Mouse (Mus musculus): ENCODE results near the gene Olfr1312. TPM values are rescaled to one million over a fixed set of nuclear protein-coding genes. Genes with fewer than 3 reads are reported as not detected.
"Not testable (repeated sequence)": the region's sequence is repeated elsewhere in the genome, so short reads cannot be mapped to it uniquely, and the experiment has no call there.

Olfr1312 gene
- polyA plus RNA-seq (2015; fragmentation: Nextera tagmentation; extraction: Ambion mirVana) = not detected in 2 replicates

DNA sequence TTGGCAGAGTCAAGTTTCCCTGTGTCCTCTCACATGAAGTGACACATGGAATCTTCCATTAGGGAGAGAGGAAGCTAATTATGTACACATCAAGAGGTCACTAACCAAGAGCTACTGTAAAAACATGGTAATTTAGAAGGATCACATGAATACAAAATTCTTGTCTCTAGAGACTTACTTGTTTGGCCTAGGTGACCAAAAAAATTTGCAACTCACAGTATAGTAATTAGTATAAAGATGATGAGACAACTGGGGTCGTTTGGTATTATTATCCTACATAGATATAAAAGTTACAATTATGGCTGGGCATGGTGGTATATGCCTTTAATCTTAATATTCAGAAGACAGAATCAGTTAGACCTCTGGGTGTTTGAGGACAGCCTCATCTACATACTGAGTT is at the start of gene Olfr1312:
TSS of gene Olfr1312 (minus strand) at position 101 of the 400 bp plus-strand sequence.
- Histone ChIP-seq H3K27ac (replicated peaks) (no peak within 1 kb of the TSS), H3K27me3 (no peaks in the 10 kb centered on the region), H3K4me1 (no peaks in the 10 kb centered on the region), H3K4me2 (replicated peaks) (no peak within 1 kb of the TSS), H3K9me3 (no peaks in the 10 kb centered on the region), H3K4me3 (no peak within 1 kb of the TSS), H3K36me3 (no peaks in the 10 kb centered on the region), H3K9ac (replicated peaks) (no peak within 1 kb of the TSS)
- no peak for ATAC-seq (replicated peaks)
- 45% methylated on average over 1 of the region's 1 CpGs for WGBS

GRCm38 (mm10) chr2:112096681-112097080 is 46.6 kb upstream of the Olfr1312 start, which contains the start of gene Olfr1314:
TSS of gene Olfr1314 (minus strand) at chr2:112096781.
- H3K9ac ChIP-seq (replicated peaks) = no peak within 1 kb of the TSS
- H3K4me2 ChIP-seq (replicated peaks) = no peak within 1 kb of the TSS
- H3K36me3 ChIP-seq = no peaks in the 10 kb centered on the region
- no peak for ATAC-seq (replicated peaks)
- H3K27me3 ChIP-seq = no peaks in the 10 kb centered on the region
- no peak within 1 kb of the TSS for H3K4me3 ChIP-seq
- H3K9me3 ChIP-seq = no peaks in the 10 kb centered on the region
- H3K27ac ChIP-seq (replicated peaks) = no peak within 1 kb of the TSS
- H3K4me1 ChIP-seq = no peaks in the 10 kb centered on the region

GRCm38 (mm10) chr2:112077743-112078142 is 27.7 kb upstream of the Olfr1312 start, which contains the start of gene Olfr1313:
TSS of gene Olfr1313 (minus strand) at chr2:112077843.
- Histone ChIP-seq H3K27ac (replicated peaks) (no peak within 1 kb of the TSS), H3K36me3 (no peaks in the 10 kb centered on the region), H3K9me3 (no peaks in the 10 kb centered on the region), H3K4me1 (no peaks in the 10 kb centered on the region), H3K4me2 (replicated peaks) (no peak within 1 kb of the TSS), H3K4me3 (no peak within 1 kb of the TSS), H3K9ac (replicated peaks) (no peak within 1 kb of the TSS), H3K27me3 (no peaks in the 10 kb centered on the region)
- ATAC-seq (replicated peaks) = no peak

DNA sequence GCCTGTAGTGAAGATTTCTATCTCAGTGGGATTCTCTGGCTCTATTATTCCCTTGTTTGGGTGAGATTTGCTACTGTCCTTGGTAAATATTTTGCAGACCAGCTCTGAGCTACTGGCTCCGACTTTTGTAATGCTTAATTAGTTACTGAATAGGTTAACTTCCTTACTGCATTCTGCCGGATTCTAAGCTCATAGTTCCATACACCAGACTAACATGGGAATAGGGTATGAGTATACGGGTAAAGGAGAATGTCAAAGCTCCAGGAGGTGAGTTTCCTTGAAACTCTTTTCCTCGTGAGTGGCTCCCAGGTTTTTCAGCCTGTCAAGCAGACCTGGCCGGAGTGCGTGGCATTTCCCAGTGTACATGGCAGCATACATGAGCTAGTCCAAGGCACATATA is 23.1 kb downstream of the Olfr1312 start:
- H3K4me3 ChIP-seq; H3K27ac ChIP-seq (replicated peaks); H3K9me3 ChIP-seq; H3K4me2 ChIP-seq (replicated peaks); H3K4me1 ChIP-seq; ATAC-seq (replicated peaks); H3K36me3 ChIP-seq; H3K27me3 ChIP-seq; H3K9ac ChIP-seq (replicated peaks): not testable (repeated sequence)
- 56% methylated on average over 6 of the region's 6 CpGs for WGBS

- H3K9me3 ChIP-seq = no peaks in the 10 kb centered on the region
- no peak for ATAC-seq (replicated peaks)
- WGBS = 97% methylated on average over 2 of the region's 2 CpGs
These were observed 25.7 kb downstream of the Olfr1312 start, which contains the start of gene Olfr1311 for GRCm38 (mm10) chr2:112024312-112024711. TSS of gene Olfr1311 (minus strand) at chr2:112024412.

GRCm38 (mm10) chr2:112014900-112015299 is 35.1 kb downstream of the Olfr1312 start:
- Histone ChIP-seq H3K36me3 (no peaks in the 10 kb centered on the region), H3K9ac (replicated peaks) (no peak overlapping the region), H3K4me1 (no peaks in the 10 kb centered on the region), H3K9me3 (no peaks in the 10 kb centered on the region), H3K27me3 (no peaks in the 10 kb centered on the region), H3K4me3 (no peak overlapping the region), H3K27ac (replicated peaks) (no peak overlapping the region), H3K4me2 (replicated peaks) (no peak overlapping the region)
- no peak for ATAC-seq (replicated peaks)
- 83% methylated on average over 3 of the region's 3 CpGs for WGBS

More at GRCm38 (mm10) chr2:112024312-112024711, 25.7 kb downstream of the Olfr1312 start, which contains the start of gene Olfr1311:
- H3K4me2 ChIP-seq (replicated peaks) = no peak within 1 kb of the TSS
- H3K9ac ChIP-seq (replicated peaks) = no peak within 1 kb of the TSS
- no peaks in the 10 kb centered on the region for H3K4me1 ChIP-seq
- H3K36me3 ChIP-seq = no peaks in the 10 kb centered on the region
- H3K27ac ChIP-seq (replicated peaks) = no peak within 1 kb of the TSS
- H3K27me3 ChIP-seq = no peaks in the 10 kb centered on the region
- H3K4me3 ChIP-seq = no peak within 1 kb of the TSS

GRCm38 (mm10) chr2:112012608-112013007 is 37.4 kb downstream of the Olfr1312 start, which contains the start of gene Olfr1310:
TSS of gene Olfr1310 (minus strand) at chr2:112012708.
- no peaks in the 10 kb centered on the region for H3K36me3 ChIP-seq
- H3K4me3 ChIP-seq = no peak within 1 kb of the TSS

GRCm38 (mm10) chr2:111990181-111990580 is 59.9 kb downstream of the Olfr1312 start, which contains the start of gene Olfr1309:
TSS of gene Olfr1309 (minus strand) at chr2:111990281.
- H3K4me1 ChIP-seq = no peaks in the 10 kb centered on the region
- H3K9me3 ChIP-seq = no peaks in the 10 kb centered on the region
- 59% methylated on average over 1 of the region's 1 CpGs for WGBS
- H3K9ac ChIP-seq (replicated peaks) = no peak within 1 kb of the TSS
- H3K4me2 ChIP-seq (replicated peaks) = no peak within 1 kb of the TSS
- no peak for ATAC-seq (replicated peaks)
- no peaks in the 10 kb centered on the region for H3K36me3 ChIP-seq
- no peak within 1 kb of the TSS for H3K4me3 ChIP-seq
- no peak within 1 kb of the TSS for H3K27ac ChIP-seq (replicated peaks)
- no peaks in the 10 kb centered on the region for H3K27me3 ChIP-seq

More at GRCm38 (mm10) chr2:112012608-112013007, 37.4 kb downstream of the Olfr1312 start, which contains the start of gene Olfr1310:
- no peaks in the 10 kb centered on the region for H3K4me1 ChIP-seq
- H3K9me3 ChIP-seq = no peaks in the 10 kb centered on the region
- ATAC-seq (replicated peaks) = no peak
- H3K27ac ChIP-seq (replicated peaks) = no peak within 1 kb of the TSS
- no peak within 1 kb of the TSS for H3K4me2 ChIP-seq (replicated peaks)
- no peak within 1 kb of the TSS for H3K9ac ChIP-seq (replicated peaks)
- H3K27me3 ChIP-seq = no peaks in the 10 kb centered on the region

Other genes with a start within 250 kb of the Olfr1312 start
- not detected in 2 replicates for gene Olfr1303, start 229.9 kb downstream of the Olfr1312 start, polyA plus RNA-seq (2015; fragmentation: Nextera tagmentation; extraction: Ambion mirVana)
- gene Olfr1305, start 173.1 kb downstream of the Olfr1312 start, polyA plus RNA-seq (2015; fragmentation: Nextera tagmentation; extraction: Ambion mirVana) = not detected in 2 replicates
- not detected in 2 replicates for gene Olfr1306, start 134.0 kb downstream of the Olfr1312 start, polyA plus RNA-seq (2015; fragmentation: Nextera tagmentation; extraction: Ambion mirVana)
- gene Olfr1307, start 100.8 kb downstream of the Olfr1312 start, polyA plus RNA-seq (2015; fragmentation: Nextera tagmentation; extraction: Ambion mirVana) = not detected in 2 replicates
- not detected in 2 replicates for gene Olfr1308, start 85.3 kb downstream of the Olfr1312 start, polyA plus RNA-seq (2015; fragmentation: Nextera tagmentation; extraction: Ambion mirVana)
- gene Olfr1309, start 60.0 kb downstream of the Olfr1312 start, polyA plus RNA-seq (2015; fragmentation: Nextera tagmentation; extraction: Ambion mirVana) = not detected in 2 replicates
- gene Olfr1310, start 37.5 kb downstream of the Olfr1312 start, polyA plus RNA-seq (2015; fragmentation: Nextera tagmentation; extraction: Ambion mirVana) = not detected in 2 replicates
- gene Olfr1311, start 25.8 kb downstream of the Olfr1312 start, polyA plus RNA-seq (2015; fragmentation: Nextera tagmentation; extraction: Ambion mirVana) = not detected in 2 replicates
- gene Olfr1313, start 27.6 kb upstream of the Olfr1312 start, polyA plus RNA-seq (2015; fragmentation: Nextera tagmentation; extraction: Ambion mirVana) = not detected in 2 replicates
- not detected in 2 replicates for gene Olfr1314, start 46.5 kb upstream of the Olfr1312 start, polyA plus RNA-seq (2015; fragmentation: Nextera tagmentation; extraction: Ambion mirVana)
- gene Olfr1315-ps1, start 65.2 kb upstream of the Olfr1312 start, polyA plus RNA-seq (2015; fragmentation: Nextera tagmentation; extraction: Ambion mirVana) = not detected in 2 replicates
- not detected in 2 replicates for gene Olfr1316, start 84.7 kb upstream of the Olfr1312 start, polyA plus RNA-seq (2015; fragmentation: Nextera tagmentation; extraction: Ambion mirVana)
- 0.06 TPM in 1 of 2 replicates, not detected in the other for gene Olfr1317, start 90.1 kb upstream of the Olfr1312 start, polyA plus RNA-seq (2015; fragmentation: Nextera tagmentation; extraction: Ambion mirVana)
- gene Olfr1318, start 104.0 kb upstream of the Olfr1312 start, polyA plus RNA-seq (2015; fragmentation: Nextera tagmentation; extraction: Ambion mirVana) = 0.09 TPM in 1 of 2 replicates, not detected in the other
- 13.4 and 15.2 TPM in 2 replicates for gene Lpcat4, start 189.2 kb upstream of the Olfr1312 start, polyA plus RNA-seq (2015; fragmentation: Nextera tagmentation; extraction: Ambion mirVana)
- gene Nutm1, start 209.1 kb upstream of the Olfr1312 start, polyA plus RNA-seq (2015; fragmentation: Nextera tagmentation; extraction: Ambion mirVana) = 0.04 TPM in 1 of 2 replicates, not detected in the other
- gene Nop10, start 211.7 kb upstream of the Olfr1312 start, polyA plus RNA-seq (2015; fragmentation: Nextera tagmentation; extraction: Ambion mirVana) = 164 and 187 TPM in 2 replicates
- 15.6 and 16.9 TPM in 2 replicates for gene Slc12a6, start 215.6 kb upstream of the Olfr1312 start, polyA plus RNA-seq (2015; fragmentation: Nextera tagmentation; extraction: Ambion mirVana)
- gene Gm21985, start 216.1 kb upstream of the Olfr1312 start, polyA plus RNA-seq (2015; fragmentation: Nextera tagmentation; extraction: Ambion mirVana) = 0.06 TPM in 1 of 2 replicates, not detected in the other

Measured in forebrain, embryonic 15.5 days (tissue).